Mouse (Mus musculus): ENCODE data around the gene Zfp866.

Gene Zfp866

DNA sequence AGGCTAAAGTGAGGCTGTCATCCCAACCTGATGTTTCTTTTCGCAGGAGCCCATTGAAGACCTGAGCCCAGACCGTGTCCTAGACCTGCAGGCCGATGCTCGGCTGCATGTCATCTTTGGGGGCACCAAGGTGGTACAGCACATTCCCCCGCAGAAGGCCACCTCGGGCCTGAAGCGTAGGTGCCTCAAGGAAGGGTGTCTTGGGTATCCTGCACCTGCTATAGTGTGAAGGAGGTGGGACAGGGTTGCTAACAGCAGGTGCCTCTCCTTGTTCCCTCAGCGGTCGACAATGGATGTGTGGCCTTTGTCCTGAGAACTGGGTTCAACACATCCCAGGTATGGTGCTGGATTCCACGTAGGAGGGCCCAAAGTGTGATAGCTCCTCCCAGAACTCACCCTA is 6.7 kb upstream of the Zfp866 start:
- DNase-seq (ENCODE audit: low spot score) = peak; percentile 6

DNA sequence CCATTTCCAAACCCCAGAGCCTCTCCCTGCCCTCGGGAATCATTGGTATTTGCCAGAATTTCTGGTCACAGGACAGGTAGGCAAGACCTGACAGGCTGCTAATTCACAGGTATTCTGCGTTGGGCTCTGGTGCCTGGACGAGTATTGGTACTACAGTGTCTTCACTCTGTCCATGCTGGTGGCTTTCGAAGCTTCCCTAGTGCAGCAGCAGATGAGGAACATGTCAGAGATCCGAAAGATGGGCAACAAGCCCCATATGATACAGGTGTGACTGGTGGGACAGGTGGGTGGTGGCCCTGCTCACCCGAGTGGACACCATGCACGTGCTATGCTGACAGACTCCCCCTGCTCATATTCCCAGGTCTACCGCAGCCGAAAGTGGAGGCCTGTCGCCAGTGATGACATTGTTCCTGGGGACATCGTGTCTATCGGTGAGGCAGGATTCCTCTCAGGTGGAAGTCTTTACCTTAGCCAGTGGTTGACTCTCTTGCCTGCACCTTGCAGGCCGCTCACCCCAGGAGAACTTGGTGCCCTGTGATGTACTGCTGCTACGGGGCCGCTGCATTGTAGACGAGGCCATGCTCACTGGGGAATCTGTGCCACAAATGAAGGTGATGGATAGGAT is 5.9 kb upstream of the Zfp866 start:
- DNase-seq (ENCODE audit: low spot score) = peak; percentile 6

DNA sequence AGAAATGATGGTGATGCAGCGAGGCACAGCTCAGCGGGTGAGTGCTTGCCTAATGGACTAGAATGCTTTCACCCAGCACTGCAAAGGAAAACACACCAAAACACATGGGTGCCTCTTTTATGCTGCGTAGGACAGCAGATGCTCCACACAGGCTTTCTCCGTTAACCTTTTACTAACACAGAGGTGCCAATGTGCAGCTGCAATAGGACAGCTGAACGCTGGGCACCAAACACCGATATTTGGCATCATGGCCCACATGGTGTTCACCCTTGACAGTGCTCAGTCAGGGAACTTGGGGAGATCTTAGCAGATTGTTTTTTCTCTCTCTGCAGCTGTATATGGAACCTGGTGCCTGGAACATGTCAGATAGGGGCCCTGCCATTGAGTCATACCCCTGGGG is 3.9 kb upstream of the Zfp866 start:
- DNase-seq (ENCODE audit: low spot score) = no peak

DNA sequence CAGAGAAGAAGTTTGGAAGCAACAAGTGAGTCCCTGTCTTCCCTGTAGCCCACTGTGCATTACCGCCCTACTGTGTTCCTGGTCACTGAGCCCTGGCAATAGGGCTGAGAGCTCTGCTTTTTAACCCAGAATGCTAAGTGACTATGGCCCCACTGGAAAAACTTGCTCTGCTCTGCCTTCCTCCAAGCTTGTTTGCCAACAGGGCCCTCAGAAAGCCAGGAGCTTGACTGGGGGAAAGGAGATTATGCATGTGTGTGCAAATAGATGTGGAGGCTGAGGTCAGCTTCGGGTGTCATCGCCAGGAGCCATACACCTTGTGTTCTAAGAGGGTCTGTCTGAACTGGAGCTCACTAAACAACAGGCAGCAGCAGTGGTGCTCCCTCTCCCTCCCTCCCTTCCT is 3.1 kb upstream of the Zfp866 start:
- DNase-seq (ENCODE audit: low spot score) = no peak

DNA sequence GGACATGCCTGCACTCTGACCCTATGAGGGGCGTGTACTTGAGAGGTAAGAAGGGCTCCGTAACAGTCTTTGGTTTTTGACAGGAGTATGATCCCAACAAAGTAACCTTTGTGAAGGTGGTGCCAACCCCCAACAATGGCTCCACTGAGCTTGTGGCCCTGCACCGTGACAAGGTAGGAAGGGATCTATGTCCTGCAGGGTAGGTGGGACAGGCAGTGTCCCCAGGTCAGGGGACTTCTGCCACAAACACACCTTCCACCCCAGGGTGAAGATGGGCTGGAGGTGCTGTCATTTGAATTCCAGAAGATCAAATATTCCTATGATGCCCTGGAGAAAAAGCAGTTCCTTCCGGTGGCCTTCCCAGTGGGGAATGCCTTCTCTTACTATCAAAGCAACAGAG is 2.7 kb upstream of the Zfp866 start:
- DNase-seq (ENCODE audit: low spot score) = no peak

DNA sequence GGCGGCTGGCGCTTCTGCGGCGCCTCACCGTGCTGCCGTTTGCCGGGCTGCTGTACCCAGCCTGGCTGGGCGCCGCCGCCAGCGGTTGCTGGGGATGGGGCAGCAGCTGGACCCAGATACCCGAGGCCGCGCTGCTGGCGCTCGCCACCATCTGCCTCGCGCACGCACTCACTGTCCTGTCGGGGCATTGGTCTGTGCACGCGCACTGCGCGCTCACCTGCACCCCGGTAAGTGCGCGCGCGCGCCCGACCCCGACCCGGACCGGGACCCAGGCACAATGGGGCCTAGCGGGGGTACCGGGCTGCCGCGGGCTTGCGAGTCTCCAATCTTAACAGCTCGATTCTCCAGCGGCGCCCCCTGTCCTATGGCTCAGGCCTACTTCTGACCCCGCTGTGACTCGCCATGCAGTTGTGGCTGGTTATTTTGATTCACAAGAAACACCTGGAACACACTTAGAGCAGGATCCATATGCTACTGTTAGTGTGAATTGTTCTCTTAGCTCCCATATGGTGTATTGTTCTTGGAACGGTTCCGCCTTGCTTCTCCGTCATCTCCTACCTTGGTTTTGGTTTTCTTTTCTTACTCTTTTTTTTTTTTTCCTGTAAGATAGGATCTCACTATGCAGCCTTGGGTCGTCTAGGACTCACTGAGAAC is 564 bp upstream of the Zfp866 start:
- DNase-seq (ENCODE audit: low spot score) = no peak

DNA sequence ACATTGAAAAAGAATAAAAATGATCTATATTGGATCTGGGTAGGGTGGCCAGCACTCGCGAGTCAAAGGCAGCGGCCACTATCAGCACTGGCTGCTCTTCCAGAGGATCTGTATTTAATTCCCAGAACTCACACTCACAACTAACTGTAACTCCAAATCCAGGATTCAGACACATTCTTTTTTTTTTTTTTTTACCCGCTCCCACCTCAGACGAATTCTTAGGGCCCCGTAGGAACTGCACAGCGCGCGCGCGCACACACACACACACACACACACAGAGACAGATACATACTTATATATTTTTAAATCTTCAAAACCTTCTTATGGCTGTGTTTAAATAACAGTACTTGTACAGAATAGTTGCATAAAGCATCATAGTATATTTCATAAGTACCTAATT is 614 bp downstream of the Zfp866 start:
- no peak for DNase-seq (ENCODE audit: low spot score)

DNA sequence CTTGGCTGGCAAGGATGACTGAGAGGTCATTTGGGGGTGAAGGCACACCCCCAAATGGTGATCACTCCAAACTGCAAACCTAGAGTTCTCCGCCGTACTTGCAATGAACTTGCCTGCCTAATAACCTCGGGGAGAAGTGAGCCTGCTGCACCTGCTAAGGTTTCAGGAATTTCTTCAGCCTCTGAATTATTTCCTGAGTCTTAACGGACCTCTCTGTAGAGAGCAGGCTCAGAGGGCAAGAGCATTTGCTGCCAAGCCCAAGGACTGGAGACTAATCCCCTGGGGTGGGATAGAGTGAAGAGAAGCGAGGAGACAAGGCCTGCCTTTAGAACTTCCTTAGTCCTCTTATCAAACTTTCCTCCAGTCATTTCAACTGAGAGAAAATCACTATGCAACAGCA is 1.2 kb downstream of the Zfp866 start:
- DNase-seq (ENCODE audit: low spot score) = no peak

DNA sequence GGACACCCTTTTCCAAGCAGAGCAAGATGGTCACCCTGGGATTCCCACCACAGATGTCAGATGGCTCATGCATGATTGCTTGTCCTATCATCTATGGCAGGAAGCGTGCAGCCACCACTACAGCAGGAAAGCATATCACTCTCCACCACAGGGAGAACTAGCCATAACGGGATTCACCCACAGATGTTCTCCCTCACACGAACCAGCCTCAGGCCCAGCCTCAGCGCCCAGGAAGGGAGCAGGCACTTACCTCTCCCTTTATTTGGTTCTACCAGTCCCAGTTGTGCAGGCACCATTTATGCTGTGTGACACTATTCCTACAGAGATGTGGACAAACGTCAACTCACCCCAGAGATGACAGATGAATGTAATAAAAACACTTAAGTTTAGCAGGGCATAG is 1.9 kb downstream of the Zfp866 start:
- DNase-seq (ENCODE audit: low spot score) = no peak

DNA sequence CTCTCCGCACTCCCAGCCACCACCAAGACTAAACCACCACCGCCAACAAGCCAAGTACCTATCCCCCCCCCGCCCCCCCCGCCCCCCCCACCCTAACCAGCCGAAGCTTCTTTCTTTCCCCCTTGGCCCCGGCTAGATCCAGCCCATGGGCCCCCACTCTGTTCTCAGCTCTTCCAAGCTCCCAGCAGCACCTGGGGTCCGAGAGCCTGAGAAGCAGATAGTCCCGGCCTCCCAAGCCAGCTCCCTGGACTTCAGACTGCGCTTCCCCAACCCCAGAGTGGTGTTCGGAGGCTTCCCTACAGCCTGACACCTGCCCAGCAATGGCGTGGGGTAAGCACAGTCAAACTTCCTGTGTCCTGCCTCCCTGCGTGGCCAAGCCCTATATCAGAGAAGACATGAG is 13.9 kb downstream of the Zfp866 start:
- DNase-seq (ENCODE audit: low spot score) = no peak

DNA sequence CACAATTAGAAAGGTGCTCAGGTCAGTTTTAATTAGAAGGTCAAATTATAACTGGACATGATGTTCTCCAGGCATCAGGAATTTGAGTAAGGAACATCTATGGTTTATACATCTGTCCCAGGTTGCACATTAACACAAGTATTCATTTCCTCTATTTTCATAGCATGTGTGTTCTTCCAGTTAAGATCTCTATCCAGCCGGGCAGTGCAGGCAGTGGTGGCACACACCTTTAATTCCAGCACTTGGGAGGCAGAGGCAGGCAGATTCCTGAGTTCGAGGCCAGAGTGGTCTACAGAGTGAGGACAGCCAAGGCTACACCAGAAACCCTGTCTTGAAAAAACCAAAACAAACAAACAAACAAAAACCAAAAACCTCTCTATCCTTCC is 15.8 kb downstream of the Zfp866 start:
- DNase-seq (ENCODE audit: low spot score) = no peak

DNA sequence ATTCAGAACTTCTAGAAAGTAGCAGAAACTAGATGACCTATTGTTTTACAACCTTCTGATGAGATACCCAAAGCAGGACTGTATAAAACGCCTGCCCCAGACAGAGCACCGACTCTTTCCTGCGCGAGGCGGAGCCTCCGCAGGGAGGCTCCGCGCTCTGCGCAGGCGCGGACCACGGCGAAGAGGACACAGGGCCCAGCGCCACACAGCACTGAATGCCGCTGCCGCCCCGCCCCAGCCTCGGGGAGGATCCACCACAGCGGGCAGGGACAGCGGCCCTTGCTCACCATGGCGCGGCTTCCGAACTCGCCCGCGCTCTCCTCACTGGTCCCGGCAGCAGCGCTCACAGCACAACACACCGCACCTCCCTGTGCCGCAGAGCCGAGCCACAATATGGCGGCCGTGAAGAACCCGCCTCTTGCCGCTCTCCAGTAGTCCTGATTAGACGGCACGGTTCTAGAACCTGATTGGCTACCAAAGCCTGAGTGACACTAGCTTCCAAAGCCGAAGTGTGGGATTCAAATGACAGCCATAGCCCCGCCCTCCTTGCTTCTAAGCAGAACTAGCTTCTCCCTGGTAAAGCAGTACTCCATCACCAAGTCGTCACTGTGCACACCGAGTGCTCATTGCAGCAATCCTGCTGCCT is 16.4 kb downstream of the Zfp866 start, which contains the start of gene Gm20422:
Gm20422 (minus strand) TSS at position 384 of the 646 bp plus-strand sequence.
- DNase-seq (ENCODE audit: low spot score) = peak; percentile 44

DNA sequence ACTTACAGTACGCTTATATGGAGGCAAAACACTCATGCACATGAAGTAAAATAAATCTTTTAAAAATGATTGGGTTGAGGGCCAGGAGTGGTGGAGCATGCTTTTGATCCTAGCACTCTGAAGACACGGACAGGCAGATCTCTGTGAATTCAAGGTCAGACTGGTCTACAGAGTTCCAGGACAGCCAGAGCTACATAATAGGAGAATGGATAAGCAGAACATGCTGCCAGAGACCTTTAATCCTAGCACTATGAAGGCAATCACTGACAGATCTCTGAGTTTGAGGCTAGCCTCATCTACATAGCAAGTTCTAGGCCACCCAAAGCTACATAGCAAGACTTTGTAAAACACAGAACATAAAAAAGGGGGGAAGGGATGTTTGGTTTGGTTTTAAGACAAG is 18.9 kb downstream of the Zfp866 start:
- DNase-seq (ENCODE audit: low spot score) = no peak

DNA sequence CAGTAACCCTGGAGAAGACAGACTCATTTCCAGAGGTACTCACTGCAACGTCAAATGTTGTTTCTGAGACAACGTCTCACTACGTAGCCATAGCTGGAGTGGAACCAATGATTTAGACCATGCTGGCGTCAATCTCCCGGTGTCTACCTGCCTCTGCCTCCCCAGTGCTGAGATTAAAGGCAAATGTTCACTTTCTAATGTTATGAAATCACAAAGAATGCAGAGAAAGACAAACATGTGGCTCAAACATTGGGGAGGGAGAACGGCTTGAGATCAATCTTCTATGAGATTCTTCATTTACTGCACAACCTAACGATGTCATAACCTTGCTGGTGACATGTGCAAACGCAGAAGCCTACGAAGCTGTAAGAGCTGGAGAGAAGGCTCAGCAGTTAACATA is 19.8 kb downstream of the Zfp866 start:
- DNase-seq (ENCODE audit: low spot score) = no peak

DNA sequence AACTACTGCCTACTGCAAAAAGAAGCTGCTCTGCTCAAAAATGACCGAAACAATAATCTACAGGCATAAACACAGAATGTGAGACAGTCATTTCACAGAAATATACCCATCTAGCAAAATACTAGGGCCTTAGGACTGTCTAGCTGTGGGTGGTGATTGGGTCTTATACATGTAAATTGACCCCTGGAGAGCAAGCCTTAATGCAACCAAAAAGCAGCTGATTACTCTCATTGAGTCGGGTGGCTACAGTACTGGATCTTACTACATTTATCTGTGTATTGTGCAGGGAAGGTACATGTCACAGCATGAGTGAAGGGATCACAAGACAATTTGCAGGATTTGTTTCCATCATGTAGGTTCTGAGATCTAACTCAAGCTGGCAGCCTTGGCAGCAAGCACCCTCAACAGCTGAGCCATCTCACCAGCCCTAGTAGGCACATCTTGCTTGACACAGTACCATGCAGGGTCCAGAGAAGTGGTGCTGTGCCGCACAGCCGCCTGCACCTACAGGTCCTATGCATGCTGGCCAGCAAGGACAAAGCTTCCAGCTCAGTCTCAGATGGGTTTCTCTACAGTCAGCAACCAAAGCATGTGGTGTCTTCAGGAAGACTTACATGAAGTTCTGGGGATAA is 29.0 kb downstream of the Zfp866 start:
- no peak for DNase-seq (ENCODE audit: low spot score)

DNA sequence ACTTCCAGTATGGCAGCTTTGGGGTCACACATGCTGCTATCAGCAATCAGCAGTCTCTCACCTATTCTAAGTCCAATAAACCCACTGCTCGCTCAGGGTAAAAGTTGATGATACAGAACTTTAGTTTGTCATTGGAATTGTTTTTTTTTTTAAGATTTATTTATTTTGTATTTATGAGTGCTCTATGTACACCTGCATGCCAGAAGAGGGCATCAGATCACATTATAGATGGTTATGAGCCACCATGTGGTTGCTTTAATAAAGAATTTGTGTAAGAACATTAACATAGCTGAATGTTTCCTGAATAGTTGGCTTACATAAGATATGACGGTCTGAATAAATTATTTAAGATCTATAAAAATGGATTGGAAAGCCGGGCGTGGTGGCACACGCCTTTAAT is 32.7 kb downstream of the Zfp866 start:
- DNase-seq (ENCODE audit: low spot score) = no peak

DNA sequence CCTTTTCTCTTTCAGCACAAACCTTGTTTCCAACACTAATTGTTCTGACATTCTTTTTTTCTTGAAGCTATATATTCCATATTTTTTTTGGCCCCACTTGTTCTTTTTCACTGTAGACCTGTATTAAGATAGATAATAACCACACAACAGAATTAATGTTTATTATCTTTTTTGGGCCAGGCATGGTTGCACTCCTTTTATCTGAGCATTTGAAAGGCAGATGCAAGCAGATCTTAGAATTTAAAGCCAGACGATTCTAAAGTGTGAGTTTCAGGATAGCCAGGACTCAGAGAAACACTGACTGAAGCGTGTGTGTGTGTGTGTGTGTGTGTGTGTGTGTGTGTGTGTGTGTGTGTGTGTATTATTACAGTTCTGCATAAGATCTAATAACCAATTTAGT is 38.5 kb downstream of the Zfp866 start:
- no peak for DNase-seq (ENCODE audit: low spot score)

DNA sequence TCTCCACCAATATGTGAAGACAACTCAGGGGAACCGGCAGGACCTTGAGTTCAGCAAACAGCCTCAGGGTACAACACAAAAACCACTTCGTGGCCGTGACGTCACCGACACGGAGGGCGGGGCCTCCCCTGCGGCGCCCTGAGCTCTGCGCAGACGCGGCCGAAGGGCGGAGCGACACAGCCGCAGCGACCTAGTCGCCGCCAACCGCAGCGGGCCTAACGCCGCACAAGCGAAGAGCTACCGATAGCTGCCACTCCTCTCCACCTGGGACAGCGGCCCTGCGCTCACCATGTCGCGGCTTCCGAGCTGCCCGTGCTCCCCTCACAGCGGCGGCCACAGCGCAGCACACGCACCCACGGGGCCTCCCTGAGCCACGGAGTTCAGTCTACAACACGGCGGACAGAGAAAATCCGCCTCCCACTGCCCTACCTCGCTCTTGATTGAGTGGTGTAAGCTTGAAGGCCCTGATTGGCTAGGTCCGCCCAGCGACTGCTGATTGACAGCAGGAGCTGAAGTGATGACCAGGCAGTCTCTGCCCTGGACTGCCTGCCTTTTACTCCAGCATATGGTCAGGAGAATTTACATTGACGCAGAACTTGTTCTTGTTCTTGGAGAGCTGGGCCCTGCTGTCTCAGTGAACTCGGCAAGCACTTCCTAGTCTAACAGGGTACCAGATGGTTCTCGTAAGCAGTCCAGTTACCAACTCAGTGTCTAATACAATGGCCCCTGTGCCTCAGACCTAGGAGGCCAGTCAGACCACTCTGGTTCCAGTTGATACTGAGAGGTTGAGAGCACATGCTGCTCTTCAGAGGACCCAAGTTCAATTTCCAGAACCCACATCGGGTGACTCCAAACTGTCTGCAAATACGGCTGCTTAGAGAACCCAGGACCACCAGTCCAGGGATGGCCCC is 41.2 kb downstream of the Zfp866 start, which contains the start of gene Zfp963:
Zfp963 (minus strand) TSS at position 427 of the 911 bp plus-strand sequence.
- peak; percentile 77 for DNase-seq (ENCODE audit: low spot score)

DNA sequence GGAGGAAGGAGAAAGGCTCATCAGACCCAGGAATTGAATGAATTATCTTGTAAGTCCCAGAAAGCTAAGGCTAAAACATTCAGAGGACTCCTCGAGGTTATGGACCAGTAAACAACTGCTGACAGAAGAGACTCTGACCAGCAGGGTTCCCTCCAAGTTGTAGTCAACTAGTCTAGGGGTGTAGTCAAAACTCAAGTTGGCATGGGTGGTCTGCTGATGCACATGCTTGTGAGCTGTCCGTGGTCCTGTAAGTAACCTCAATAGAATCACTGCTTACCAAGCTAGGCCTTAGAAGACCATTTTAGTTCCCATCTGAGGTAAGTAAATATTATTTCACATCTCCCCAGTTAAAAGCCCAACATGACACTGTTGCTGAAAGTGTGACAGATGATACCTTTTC is 49.7 kb downstream of the Zfp866 start:
- no peak for DNase-seq (ENCODE audit: low spot score)

DNA sequence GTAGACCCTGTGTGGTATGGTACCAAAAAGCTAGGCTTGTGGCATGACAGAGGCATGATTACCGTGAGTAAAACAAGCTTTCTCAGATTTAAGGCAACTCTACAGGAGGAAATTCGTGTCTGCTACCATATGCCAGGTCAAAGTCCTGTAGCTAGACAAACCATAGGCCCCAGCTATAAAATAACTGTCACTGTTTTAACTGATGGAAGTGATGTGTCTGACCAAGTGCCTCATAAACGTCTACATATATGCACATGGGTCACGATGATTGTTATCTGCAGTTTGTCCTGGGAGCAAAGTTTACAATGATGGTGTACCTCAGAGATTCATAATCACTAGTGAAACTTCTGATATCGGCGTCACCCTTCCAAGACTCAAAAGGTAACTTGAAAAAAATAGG is 50.2 kb downstream of the Zfp866 start:
- no peak for DNase-seq (ENCODE audit: low spot score)

DNA sequence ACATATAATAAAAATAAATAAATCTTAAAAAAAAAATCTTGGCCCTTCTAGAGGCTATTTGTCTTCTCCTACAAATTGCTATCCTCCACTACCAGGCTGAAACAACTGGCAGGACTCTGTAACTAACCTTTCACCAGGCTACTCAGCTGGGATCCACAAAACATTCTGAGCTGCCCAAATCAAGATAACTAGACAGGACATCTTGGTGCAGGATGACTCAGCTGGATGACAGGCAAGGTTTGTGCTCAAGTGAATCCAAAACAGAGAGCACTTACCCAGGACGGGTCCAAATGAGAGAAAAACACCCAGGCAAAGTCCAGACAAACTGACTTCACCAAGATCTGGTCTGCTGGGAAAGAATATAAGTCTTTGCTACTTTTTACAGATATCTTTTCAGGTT is 55.5 kb downstream of the Zfp866 start:
- DNase-seq (ENCODE audit: low spot score) = no peak

DNA sequence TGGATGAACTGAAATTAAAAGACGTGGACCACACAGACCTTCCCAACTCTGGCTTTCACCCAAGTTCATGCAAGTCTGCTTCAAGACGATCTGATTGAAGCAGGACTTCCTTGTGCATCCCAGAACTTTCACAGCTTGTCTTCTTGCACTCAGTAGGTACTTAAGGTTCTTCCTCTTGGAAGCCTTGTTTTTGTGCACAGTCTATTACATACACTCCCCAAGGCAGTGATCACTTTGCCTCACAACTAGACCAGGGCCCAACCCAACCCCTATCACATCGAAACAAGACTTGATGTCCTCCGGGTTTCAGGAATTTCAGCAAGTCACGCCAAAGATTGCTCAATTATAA is 73.8 kb downstream of the Zfp866 start:
- no peak for DNase-seq (ENCODE audit: low spot score)
